Mouse (Mus musculus): ENCODE measurements at regions not wholly inside any gene's neighbourhood (a gene's known extent, or its start where the extent isn't known, plus 50 kb on each side); places are given as distances from the start of the nearest gene placed in this dataset.
A peak's percentile ranks its signal among the peaks of the same experiment; 100 is the strongest.

DNA sequence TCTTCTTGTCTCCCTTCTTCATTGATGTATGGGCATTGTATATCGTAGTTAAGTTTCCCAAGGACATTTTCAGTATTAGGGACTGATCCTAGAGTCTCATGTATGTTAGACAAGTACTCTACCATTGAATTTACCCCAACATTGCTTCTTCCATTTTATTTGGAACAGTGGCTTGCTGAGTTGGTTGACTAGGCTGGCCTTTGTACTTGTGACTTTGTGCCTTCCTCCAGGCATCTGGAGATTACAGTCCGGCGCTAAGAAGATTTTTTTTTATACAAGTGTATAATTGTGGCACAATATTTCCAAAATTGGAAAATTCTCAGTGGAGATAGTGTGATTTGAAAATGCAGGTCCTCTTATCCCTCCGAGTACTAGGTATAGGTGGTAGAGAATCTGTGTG, 1165.5 kb upstream of the A1bg start:
- no peak overlapping the region for H3K9ac ChIP-seq
- no peak overlapping the region for H3K4me3 ChIP-seq (replicated peaks)
- no peak for ATAC-seq (ENCODE audit: insufficient read depth)
- 81% methylated on average over 4 of the region's 4 CpGs for WGBS (ENCODE audit: insufficient replicate concordance)
- peaks cover 23% of the 10 kb centered on the region for H3K4me1 ChIP-seq (replicated peaks)
- H3K36me3 ChIP-seq (replicated peaks), result no peaks in the 10 kb centered on the region
- H3K27me3 ChIP-seq, result no peaks in the 10 kb centered on the region
- H3K4me2 ChIP-seq, result no peak overlapping the region
- no peaks in the 10 kb centered on the region for H3K9me3 ChIP-seq (replicated peaks)
- no peak overlapping the region for H3K27ac ChIP-seq (replicated peaks)

- WGBS (ENCODE audit: insufficient replicate concordance), result 78% methylated on average over 6 of the region's 6 CpGs
- Histone ChIP-seq H3K36me3 (replicated peaks) (no peaks in the 10 kb centered on the region), H3K9ac (no peak overlapping the region), H3K9me3 (replicated peaks) (no peaks in the 10 kb centered on the region), H3K4me3 (replicated peaks) (no peak overlapping the region), H3K4me1 (replicated peaks) (peaks cover 18% of the 10 kb centered on the region), H3K27ac (replicated peaks) (no peak overlapping the region), H3K27me3 (no peaks in the 10 kb centered on the region), H3K4me2 (no peak overlapping the region)
- no peak for ATAC-seq (ENCODE audit: insufficient read depth)
Measured at GRCm38 (mm10) chr15:62087755-62088154, 1164.9 kb upstream of the A1bg start.

GRCm38 (mm10) chr15:62086037-62086436, 1163.2 kb upstream of the A1bg start:
- no peak overlapping the region for H3K4me3 ChIP-seq (replicated peaks)
- no peaks in the 10 kb centered on the region for H3K36me3 ChIP-seq (replicated peaks)
- H3K9ac ChIP-seq, result no peak overlapping the region
- no peaks in the 10 kb centered on the region for H3K27me3 ChIP-seq
- H3K9me3 ChIP-seq (replicated peaks), result no peaks in the 10 kb centered on the region
- WGBS (ENCODE audit: insufficient replicate concordance), result 79% methylated on average over 3 of the region's 3 CpGs
- no peak overlapping the region for H3K4me2 ChIP-seq
- H3K4me1 ChIP-seq (replicated peaks), result peaks cover 1% of the 10 kb centered on the region; the same call in 1 of the 2 replicates
- no peak overlapping the region for H3K27ac ChIP-seq (replicated peaks)
- ATAC-seq (ENCODE audit: insufficient read depth), result no peak

DNA sequence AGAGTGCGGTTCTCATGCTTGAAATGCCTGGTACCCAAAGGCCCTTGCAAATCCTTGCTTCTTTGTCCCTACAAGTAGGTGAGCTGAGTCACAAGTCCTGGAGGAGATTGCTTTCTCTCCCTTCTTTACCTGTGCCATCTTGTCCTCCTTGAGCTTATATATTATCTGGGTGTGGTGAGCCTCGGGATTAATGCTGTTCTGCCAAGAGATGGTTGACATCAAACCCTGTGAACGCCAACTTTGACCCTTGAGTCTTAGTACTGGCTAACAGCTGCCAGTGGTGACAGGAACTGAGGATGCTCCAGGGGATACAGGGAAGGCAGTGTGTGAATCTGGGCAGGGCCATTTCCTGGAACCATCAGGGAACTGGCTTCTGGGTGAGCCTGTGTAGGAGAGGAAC, 1160.5 kb upstream of the A1bg start:
- no peak for ATAC-seq (ENCODE audit: insufficient read depth)
- no peaks in the 10 kb centered on the region for H3K9me3 ChIP-seq (replicated peaks)
- H3K4me1 ChIP-seq (replicated peaks), result peaks cover 19% of the 10 kb centered on the region
- no peaks in the 10 kb centered on the region for H3K27me3 ChIP-seq
- H3K9ac ChIP-seq, result no peak overlapping the region
- no peaks in the 10 kb centered on the region for H3K36me3 ChIP-seq (replicated peaks)
- 68% methylated on average over 3 of the region's 3 CpGs for WGBS (ENCODE audit: insufficient replicate concordance)
- H3K4me2 ChIP-seq, result no peak overlapping the region
- no peak overlapping the region for H3K4me3 ChIP-seq (replicated peaks)
- no peak overlapping the region for H3K27ac ChIP-seq (replicated peaks)

- WGBS (ENCODE audit: insufficient replicate concordance), result 77% methylated on average over 2 of the region's 2 CpGs
- no peaks in the 10 kb centered on the region for H3K36me3 ChIP-seq (replicated peaks)
- H3K4me3 ChIP-seq (replicated peaks), result no peak overlapping the region
- no peak overlapping the region for H3K9ac ChIP-seq
- ATAC-seq (ENCODE audit: insufficient read depth), result no peak
- no peak overlapping the region for H3K27ac ChIP-seq (replicated peaks)
- no peak overlapping the region for H3K4me2 ChIP-seq
- H3K27me3 ChIP-seq, result no peaks in the 10 kb centered on the region
- no peaks in the 10 kb centered on the region for H3K9me3 ChIP-seq (replicated peaks)
- H3K4me1 ChIP-seq (replicated peaks), result peaks cover 19% of the 10 kb centered on the region
Measured at GRCm38 (mm10) chr15:62082539-62082938, 1159.7 kb upstream of the A1bg start.

DNA sequence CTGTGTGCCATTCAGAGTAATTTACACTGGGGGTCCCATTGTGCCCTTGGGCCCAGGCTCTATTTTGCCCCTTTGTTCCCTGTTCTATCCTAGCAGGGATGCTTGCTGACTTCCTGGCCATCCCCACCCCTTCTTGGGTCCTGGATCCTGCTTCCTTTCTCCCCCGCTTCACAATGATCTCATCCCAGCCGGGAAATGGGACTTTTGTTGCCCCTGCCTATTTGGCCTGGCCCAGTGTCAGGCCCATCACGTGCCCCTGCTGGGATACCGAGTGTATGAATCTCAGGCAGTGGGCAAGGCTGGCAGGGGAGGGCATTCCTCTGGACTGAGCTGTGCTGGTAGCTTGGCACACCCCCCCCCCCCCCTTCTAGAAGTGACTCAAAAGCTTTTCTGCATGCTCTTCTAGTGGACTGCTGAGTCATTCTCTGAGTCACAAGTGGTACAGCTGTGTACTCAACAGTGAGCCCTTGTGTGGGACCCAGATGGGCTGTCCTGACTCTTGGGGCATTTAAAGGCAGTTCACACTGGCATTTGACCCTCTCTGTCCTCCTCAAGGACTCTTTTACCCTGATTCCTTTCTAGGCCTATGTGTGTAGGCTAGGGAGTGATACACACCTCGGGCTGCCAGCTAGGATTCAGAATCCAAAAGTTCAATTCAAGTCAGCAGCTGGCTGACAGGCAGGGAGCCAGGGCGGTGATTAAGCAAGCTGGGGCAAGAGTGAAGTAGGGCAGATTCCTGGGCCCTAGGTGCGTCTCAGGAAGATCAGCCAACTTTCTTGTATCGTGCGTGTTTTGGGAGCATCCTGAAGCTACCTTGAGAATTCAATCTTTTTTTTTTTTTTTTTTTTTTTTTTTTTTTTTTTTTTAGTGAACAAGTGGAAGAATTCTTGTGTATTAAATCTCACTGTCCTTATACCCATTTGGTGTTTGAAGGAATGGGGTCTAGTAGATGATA, 1156.6 kb upstream of the A1bg start:
- no peak overlapping the region for H3K9ac ChIP-seq
- no peaks in the 10 kb centered on the region for H3K9me3 ChIP-seq (replicated peaks)

DNA sequence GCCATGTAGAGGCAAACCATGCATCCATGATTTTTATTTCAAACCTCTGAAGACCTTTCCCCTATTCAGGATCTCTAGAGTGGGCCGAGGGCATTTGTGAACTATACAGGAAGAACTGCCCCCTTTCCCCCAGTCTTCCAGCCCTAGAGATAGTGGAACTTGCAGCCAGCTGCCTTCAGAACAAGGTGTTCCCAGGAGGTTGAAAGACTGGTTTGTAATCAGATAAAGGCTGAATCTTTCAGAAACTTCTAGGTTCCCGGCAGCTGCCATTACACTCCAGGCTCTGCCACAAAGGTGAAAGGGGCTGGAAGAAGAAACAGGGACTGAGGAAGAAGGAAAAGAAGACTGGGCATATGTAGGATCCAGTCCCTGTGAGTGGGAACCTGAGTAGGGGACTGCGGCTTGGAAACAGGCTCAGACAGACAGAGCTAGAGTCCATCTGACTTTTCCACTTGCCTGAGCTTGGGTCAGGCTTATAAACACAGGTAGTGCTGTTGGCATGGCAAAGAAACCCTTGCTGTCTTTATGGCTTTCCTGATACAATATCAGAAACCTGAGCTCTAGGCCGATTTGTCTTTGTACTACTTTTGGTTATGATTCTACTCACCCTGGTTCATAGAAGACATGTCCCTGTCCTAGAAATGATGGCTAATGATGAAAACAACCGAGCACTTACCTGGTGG, 1153.9 kb upstream of the A1bg start:
- no peaks in the 10 kb centered on the region for H3K9me3 ChIP-seq (replicated peaks)
- no peaks in the 10 kb centered on the region for H3K27me3 ChIP-seq
- no peak overlapping the region for H3K4me2 ChIP-seq
- H3K9ac ChIP-seq, result no peak overlapping the region
- no peaks in the 10 kb centered on the region for H3K36me3 ChIP-seq (replicated peaks)
- no peak overlapping the region for H3K27ac ChIP-seq (replicated peaks)
- H3K4me1 ChIP-seq (replicated peaks), result peaks cover 21% of the 10 kb centered on the region
- ATAC-seq (ENCODE audit: insufficient read depth), result no peak
- WGBS (ENCODE audit: insufficient replicate concordance), result 65% methylated on average over 5 of the region's 5 CpGs
- no peak overlapping the region for H3K4me3 ChIP-seq (replicated peaks)

More for the DNA sequence above, 1156.6 kb upstream of the A1bg start:
- Histone ChIP-seq H3K36me3 (replicated peaks) (no peaks in the 10 kb centered on the region), H3K4me1 (replicated peaks) (peaks cover 19% of the 10 kb centered on the region), H3K4me2 (no peak overlapping the region), H3K27ac (replicated peaks) (peak overlapping the region; percentile 52), H3K27me3 (no peaks in the 10 kb centered on the region), H3K4me3 (replicated peaks) (no peak overlapping the region)
- 62% methylated on average over 9 of the region's 9 CpGs for WGBS (ENCODE audit: insufficient replicate concordance)
- ATAC-seq (ENCODE audit: insufficient read depth), result peak; percentile 69

DNA sequence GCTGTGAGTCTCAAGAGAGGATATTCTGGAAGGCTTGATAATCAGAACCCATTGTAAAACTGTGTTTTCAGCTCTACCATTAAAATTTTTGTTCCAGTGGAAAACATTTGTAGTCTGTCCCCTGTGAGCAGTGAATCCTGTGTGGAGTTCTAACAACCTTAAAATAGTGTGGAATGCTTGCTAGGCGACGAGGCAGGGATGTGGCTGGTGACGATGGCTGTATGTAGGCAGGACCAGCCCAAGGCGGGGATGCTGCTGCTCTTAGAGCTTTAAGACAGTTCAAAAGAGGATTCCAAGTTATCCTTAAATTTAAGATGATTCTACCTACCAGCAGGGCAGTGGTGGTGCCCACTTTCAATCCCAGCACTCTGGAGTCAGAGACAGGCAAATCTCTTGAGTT, 1151.9 kb upstream of the A1bg start:
- Histone ChIP-seq H3K9ac (no peak overlapping the region), H3K36me3 (replicated peaks) (no peaks in the 10 kb centered on the region), H3K27me3 (no peaks in the 10 kb centered on the region), H3K4me3 (replicated peaks) (no peak overlapping the region), H3K4me1 (replicated peaks) (peaks cover 22% of the 10 kb centered on the region), H3K27ac (replicated peaks) (no peak overlapping the region), H3K4me2 (no peak overlapping the region), H3K9me3 (replicated peaks) (no peaks in the 10 kb centered on the region)
- ATAC-seq (ENCODE audit: insufficient read depth), result no peak
- 76% methylated on average over 4 of the region's 4 CpGs for WGBS (ENCODE audit: insufficient replicate concordance)

DNA sequence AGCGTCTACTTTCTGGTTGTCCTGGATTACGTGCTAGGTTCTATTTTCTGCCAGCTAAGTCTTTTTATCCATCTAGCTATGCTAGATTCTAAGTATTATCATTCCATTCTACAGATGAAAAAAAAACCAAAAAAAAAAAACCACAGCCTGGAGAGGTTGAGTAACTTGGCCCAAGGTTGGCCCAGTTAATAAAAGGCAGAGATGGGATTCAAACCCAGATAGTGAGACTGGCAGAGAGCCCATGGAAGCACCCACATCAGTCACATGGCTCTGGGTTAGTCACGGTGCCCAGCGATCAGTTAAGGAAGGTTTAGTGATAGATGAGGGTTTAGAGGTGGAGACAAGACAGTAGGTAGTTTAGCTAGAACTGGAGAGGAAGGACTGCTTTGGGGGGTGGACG, 1150.8 kb upstream of the A1bg start:
- no peak overlapping the region for H3K27ac ChIP-seq (replicated peaks)
- no peaks in the 10 kb centered on the region for H3K27me3 ChIP-seq
- no peak overlapping the region for H3K4me3 ChIP-seq (replicated peaks)
- 72% methylated on average over 5 of the region's 5 CpGs for WGBS (ENCODE audit: insufficient replicate concordance)
- H3K36me3 ChIP-seq (replicated peaks), result no peaks in the 10 kb centered on the region
- no peaks in the 10 kb centered on the region for H3K9me3 ChIP-seq (replicated peaks)
- H3K4me1 ChIP-seq (replicated peaks), result peaks cover 10% of the 10 kb centered on the region; the same call in 1 of the 2 replicates
- no peak overlapping the region for H3K9ac ChIP-seq
- ATAC-seq (ENCODE audit: insufficient read depth), result no peak
- H3K4me2 ChIP-seq, result no peak overlapping the region

DNA sequence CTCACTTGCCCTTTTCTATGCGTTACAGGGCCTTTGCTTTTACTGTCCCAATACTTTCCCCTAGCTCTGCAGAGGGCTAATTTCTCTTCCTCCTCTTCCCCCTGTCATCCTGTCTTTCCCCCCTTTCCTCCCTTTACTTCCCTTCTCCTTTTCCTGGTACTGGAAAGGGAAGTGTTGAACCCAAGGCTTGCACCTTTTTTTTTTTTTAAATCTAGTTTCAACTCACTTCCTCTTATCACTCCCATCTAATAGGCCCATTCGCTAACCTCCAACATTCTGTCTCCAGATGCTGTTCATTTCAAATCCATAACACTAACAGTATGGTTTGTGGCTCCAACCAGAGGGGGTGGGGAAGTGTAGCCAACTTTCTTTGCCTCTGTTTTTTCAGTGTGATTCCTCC, 1148.5 kb upstream of the A1bg start:
- 64% methylated on average over 2 of the region's 2 CpGs for WGBS (ENCODE audit: insufficient replicate concordance)
- H3K9ac ChIP-seq, result no peak overlapping the region
- no peak overlapping the region for H3K4me2 ChIP-seq
- no peak overlapping the region for H3K27ac ChIP-seq (replicated peaks)
- no peaks in the 10 kb centered on the region for H3K36me3 ChIP-seq (replicated peaks)
- no peak for ATAC-seq (ENCODE audit: insufficient read depth)
- no peaks in the 10 kb centered on the region for H3K9me3 ChIP-seq (replicated peaks)
- no peak overlapping the region for H3K4me3 ChIP-seq (replicated peaks)
- no peaks in the 10 kb centered on the region for H3K27me3 ChIP-seq
- peaks cover 8% of the 10 kb centered on the region; the same call in 1 of the 2 replicates for H3K4me1 ChIP-seq (replicated peaks)

DNA sequence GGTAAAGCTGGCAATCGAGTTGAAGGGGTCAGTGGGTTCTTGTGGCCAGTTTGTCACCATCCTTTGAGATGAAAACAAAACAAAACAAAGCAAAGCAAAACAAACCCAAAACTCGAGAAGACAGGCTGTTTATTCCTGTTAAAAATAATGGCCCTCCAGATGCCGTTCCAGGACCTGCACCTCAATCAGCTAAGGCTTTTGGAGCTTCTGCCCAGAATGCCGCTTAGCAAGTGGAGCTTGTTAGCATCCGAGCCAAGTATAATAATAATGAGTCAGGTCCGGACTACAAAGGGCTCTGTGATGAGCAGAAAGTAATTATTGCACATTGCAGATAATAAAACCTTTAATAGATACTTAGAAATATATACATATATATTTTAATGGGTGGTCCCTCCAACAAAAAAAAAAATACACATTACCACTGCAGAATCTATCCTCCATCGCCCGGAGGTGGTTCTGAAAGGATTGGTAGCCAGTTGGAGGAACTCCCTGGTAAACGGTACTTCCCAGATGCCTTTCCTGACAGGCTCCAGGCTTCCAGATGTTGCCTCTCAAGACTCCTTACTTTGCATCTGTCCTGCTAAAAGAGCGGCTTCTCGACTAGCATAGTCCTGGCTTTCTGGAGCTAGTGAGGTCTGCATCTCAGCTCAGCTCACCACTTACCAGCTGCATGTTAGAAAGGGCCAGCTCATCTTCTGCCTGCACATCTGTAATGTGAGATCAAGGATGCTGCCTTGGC, 1145.8 kb upstream of the A1bg start:
- Histone ChIP-seq H3K9ac (no peak overlapping the region), H3K36me3 (replicated peaks) (no peaks in the 10 kb centered on the region), H3K9me3 (replicated peaks) (no peaks in the 10 kb centered on the region), H3K27ac (replicated peaks) (no peak overlapping the region), H3K4me2 (no peak overlapping the region), H3K4me1 (replicated peaks) (peaks cover 8% of the 10 kb centered on the region; the same call in 1 of the 2 replicates), H3K27me3 (no peaks in the 10 kb centered on the region), H3K4me3 (replicated peaks) (no peak overlapping the region)
- no peak for ATAC-seq (ENCODE audit: insufficient read depth)
- 77% methylated on average over 11 of the region's 11 CpGs for WGBS (ENCODE audit: insufficient replicate concordance)
